In the genomic region with DNA sequence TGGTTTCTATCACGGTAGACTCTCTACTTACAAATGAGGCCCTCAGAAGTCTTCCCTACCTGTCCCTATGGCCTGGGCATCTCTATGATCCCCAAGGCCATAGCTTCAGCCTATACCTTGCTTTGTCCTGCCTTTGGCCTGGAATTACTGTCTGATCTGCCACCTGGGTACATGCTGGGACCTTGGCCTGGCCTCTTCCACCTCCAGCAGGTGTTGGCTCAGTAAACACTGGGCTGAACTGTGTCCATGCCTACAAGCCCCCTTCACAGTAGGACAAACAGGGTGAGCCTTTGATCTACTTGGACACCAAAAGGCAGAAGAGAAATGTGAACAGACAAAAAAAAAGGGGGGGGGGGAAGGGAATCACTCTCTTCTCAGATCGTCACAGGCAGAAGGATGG, we compare ENCODE assay signal across 36 mouse cellular contexts. TPM values are rescaled to one million over a fixed set of nuclear protein-coding genes. Genes with fewer than 3 reads are reported as not detected.
DNase-seq lines count a peak whose midpoint lies in the region; ATAC-seq and TF ChIP-seq lines count a peak whose summit lies in the region.
"Had no signal": no experiment of that assay in that cellular context is flagged by ENCODE, and none has a peak within 500 bp of the region (broad histone marks: within the 10 kb centered on the region; RNA-seq: fewer than 3 reads in every experiment).

No protein-coding gene starts in this region.

- no peak for TF ChIP-seq POLR2A in cerebellum, adult 2 months (IDR thresholded peaks at IDR 0.05; ENCODE audit: borderline replicate concordance, insufficient read depth, low read length)

- no peak for DNase-seq in cerebellum, postnatal 4 days (ENCODE audit: low spot score in 2 of 2)
- DNase-seq in layer of hippocampus, adult 2 months (ENCODE audit: low spot score in 2 of 2) = no peak
- DNase-seq in layer of hippocampus, adult 9-10 months (ENCODE audit: low spot score) = no peak
- DNase-seq in cerebellum, adult 2 months = peak; percentile 82 to 91
- peak; percentile 89 to 95 for DNase-seq in cerebellum, postnatal 14 days
- no peak for DNase-seq in heart, adult 9 months (ENCODE audit: low spot score in 2 of 2)
- no peak for DNase-seq in adrenal gland, postnatal 14 days
- DNase-seq: adrenal gland, adult 2 months; gastrocnemius, postnatal 10 days; kidney, adult 8-10 months; liver; lung, adult 2 months; lung, postnatal 10 days; thymus, postnatal 14 days had no signal

- peaks cover 67% of the 10 kb centered on the region for H3K4me1 ChIP-seq in cerebellum, adult 2 months (ENCODE audit: control insufficient read depth, insufficient read depth, low read length)
- H3K4me1 ChIP-seq: embryonic facial prominence, embryonic 15.5 days; heart, embryonic 10.5 days; heart, embryonic 15.5 days; stomach, embryonic 15.5 days had no signal

- H3K4me3 ChIP-seq in layer of hippocampus, adult 2 months = no peak overlapping the region
- H3K4me3 ChIP-seq in cerebellum, adult 2 months (replicated peaks; ENCODE audit: insufficient read depth, low read depth, low read length) = no peak overlapping the region
- H3K4me3 ChIP-seq: embryonic facial prominence, embryonic 10.5 days; embryonic facial prominence, embryonic 15.5 days; heart, embryonic 10.5 days; heart, embryonic 15.5 days; hindbrain, embryonic 12.5 days; midbrain, embryonic 15.5 days; neural tube, embryonic 15.5 days; stomach, embryonic 15.5 days had no signal

- WGBS in cerebellum, adult 2 months = 9% methylated on average over 2 of the region's 2 CpGs

- 0 out of 2 replicates have a peak, but pooled peaks have one; percentile 18 for ATAC-seq in cerebellum, adult (ENCODE audit: insufficient number of reproducible peaks, low FRiP score, low TSS enrichment)
- ATAC-seq: activated CD4-positive, CD25-positive, alpha-beta regulatory T cell, adult 4 months; intestine, embryonic 16.5 days had no signal

- peak overlapping the region; percentile 88; the same call in 1 of the 2 replicates for H3K27ac ChIP-seq in layer of hippocampus, adult 2 months
- peak overlapping the region; percentile 95 for H3K27ac ChIP-seq in cerebellum, adult 2 months (ENCODE audit: insufficient read depth, low read length)
- H3K27ac ChIP-seq: embryonic facial prominence, embryonic 10.5 days; embryonic facial prominence, embryonic 15.5 days; heart, embryonic 10.5 days; heart, embryonic 15.5 days; hindbrain, embryonic 12.5 days; kidney, postnatal 0 days; liver, embryonic 14.5 days; stomach, embryonic 15.5 days had no signal

- TF ChIP-seq CTCF in layer of hippocampus, adult 2 months (conservative IDR thresholded peaks at IDR 0.05) = no peak
- peak; percentile 11; the same call in 1 of the 2 replicates for TF ChIP-seq CTCF in cerebellum, adult 2 months (IDR thresholded peaks at IDR 0.05; ENCODE audit: borderline replicate concordance, insufficient read depth, low read depth, low read length)

- H3K27me3 ChIP-seq in cerebellum, adult 2 months (ENCODE audit: control insufficient read depth, insufficient read depth, low read length) = no peaks in the 10 kb centered on the region
- H3K27me3 ChIP-seq: embryonic facial prominence, embryonic 15.5 days; heart, embryonic 15.5 days; midbrain, embryonic 15.5 days; neural tube, embryonic 15.5 days; stomach, embryonic 15.5 days had no signal

RNA-seq across cellular contexts. Expression of a gene that starts 21.3 kb away (rescaled TPM):
- total RNA-seq in layer of hippocampus, adult 2 months (2021) = 10 to 100 TPM; 38.1 to 39.3 TPM
- 55.9 and 71.0 TPM in 2 replicates for polyA plus RNA-seq in cerebellum, adult 2 months (2012; rRNA removed)
- 1.3 and 1.4 TPM in 2 replicates for total RNA-seq in adrenal gland, postnatal 14 days (2021)
- total RNA-seq: common myeloid progenitor, adult 5-6 weeks had no signal
- polyA plus RNA-seq: C2C12; limb, embryonic 11.5 days; liver, embryonic 14.5 days had no signal

RNA-seq across cellular contexts. Expression of a gene that starts 52.2 kb away (rescaled TPM):
- total RNA-seq in layer of hippocampus, adult 2 months (2021) = 1 to 10 TPM; 8.6 to 9.0 TPM
- 28.1 and 29.3 TPM in 2 replicates for polyA plus RNA-seq in cerebellum, adult 2 months (2012; rRNA removed)
- 0.59 and 1.1 TPM in 2 replicates for total RNA-seq in adrenal gland, postnatal 14 days (2021)
- total RNA-seq: CH12.LX; common myeloid progenitor, adult 5-6 weeks; ES-E14; gastrocnemius, postnatal 10 days; heart, postnatal 25 days had no signal
- polyA plus RNA-seq: C2C12; gonadal fat pad, adult 2 months; heart, embryonic 10.5 days; heart, embryonic 15.5 days; large intestine, adult 2 months; liver, embryonic 14.5 days; lung, adult 2 months; urinary bladder, adult 2 months had no signal

RNA-seq across cellular contexts. Expression of a gene that starts 59.9 kb away (rescaled TPM):
- 1 to 10 TPM; 1.9 to 2.5 TPM for total RNA-seq in layer of hippocampus, adult 2 months (2021)
- 3.8 and 5.0 TPM in 2 replicates for polyA plus RNA-seq in cerebellum, adult 2 months (2012; rRNA removed)
- total RNA-seq in adrenal gland, postnatal 14 days (2021) = 0.41 and 0.60 TPM in 2 replicates
- total RNA-seq: CH12.LX; common myeloid progenitor, adult 5-6 weeks; heart, postnatal 25 days had no signal

Comparison
In these comparisons a context has a peak if more than half of its experiments do, and no peak if none do; other contexts are left out.
1. DNase-seq: peak in cerebellum, adult 2 months (2 of 2) and cerebellum, postnatal 14 days (2 of 2); none in cerebellum, postnatal 4 days (0 of 2), layer of hippocampus, adult 2 months (0 of 2), layer of hippocampus, adult 9-10 months (single experiment), heart, adult 9 months (0 of 2) and adrenal gland, postnatal 14 days (single experiment).
2. RNA of a gene that starts 21.3 kb away (total RNA-seq): 38.1 to 39.3 TPM in layer of hippocampus, adult 2 months; 1.3 to 1.4 TPM in adrenal gland, postnatal 14 days; every median in the first group is over 10 times any median in the second.